Mouse (Mus musculus): ENCODE results near the gene Sh3rf1.

Gene Sh3rf1

GRCm38 (mm10) chr8:61223729-61224379 is at the start of gene Sh3rf1:
Sh3rf1 (plus strand) TSS chr8:61223872.
- DNase-seq (ENCODE audit: extremely low spot score, low read depth, low spot score), result no peak

DNA sequence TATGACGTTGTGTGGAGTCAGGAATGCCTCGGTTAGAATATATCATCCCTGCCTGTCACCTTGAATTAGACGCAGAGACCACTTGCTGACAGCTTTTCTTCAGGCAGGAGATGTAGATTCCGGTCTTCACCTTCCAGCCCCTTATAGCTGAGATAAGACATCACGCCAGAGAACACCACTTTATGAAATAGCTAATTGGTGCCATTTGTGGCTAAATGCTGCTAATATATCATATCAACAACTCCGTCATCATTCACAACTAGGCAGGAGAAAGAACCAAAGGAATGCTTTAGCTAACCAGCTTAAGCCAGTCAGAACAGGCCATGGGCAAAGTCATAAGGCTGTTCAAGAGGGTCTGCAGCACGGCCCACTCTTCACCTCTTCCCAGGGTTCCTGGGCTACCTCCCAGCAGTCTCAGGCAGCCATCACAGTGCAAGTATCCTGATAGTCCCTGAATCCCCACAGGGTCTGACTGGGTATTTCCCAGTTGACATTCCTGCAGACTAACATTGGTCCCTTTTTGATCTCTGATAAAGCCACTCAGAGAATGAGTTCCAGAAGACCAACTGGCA is 49.7 kb upstream of the Sh3rf1 start:
- DNase-seq (ENCODE audit: extremely low spot score, low read depth, low spot score), result no peak

DNA sequence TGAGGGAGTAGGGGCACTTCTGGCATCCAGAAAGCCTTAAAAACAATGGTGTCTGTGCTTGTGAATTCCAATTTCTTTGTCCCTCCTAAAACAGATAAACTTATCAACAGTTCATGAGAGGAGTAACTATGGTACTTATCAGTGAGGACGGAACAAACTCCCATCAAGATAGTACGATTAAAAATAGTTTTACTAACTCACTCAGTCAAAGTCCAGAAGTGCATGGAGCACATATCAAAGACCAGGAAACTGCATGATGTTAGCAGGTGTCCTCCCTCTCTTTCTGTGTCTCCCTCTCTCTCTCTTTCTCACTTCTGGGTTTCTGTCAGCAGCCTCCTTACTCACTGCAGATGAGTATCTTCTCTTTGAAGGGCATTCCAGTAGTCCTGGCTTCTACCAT is 47.8 kb upstream of the Sh3rf1 start:
- no peak for DNase-seq (ENCODE audit: extremely low spot score, low read depth, low spot score)

GRCm38 (mm10) chr8:61177680-61178593 is 45.7 kb upstream of the Sh3rf1 start:
- no peak for DNase-seq (ENCODE audit: extremely low spot score, low read depth, low spot score)

GRCm38 (mm10) chr8:61178594-61179140 is 45.0 kb upstream of the Sh3rf1 start:
- no peak for DNase-seq (ENCODE audit: extremely low spot score, low read depth, low spot score)

- no peak for DNase-seq (ENCODE audit: extremely low spot score, low read depth, low spot score)
These were observed 42.1 kb upstream of the Sh3rf1 start for GRCm38 (mm10) chr8:61181592-61181991.

DNA sequence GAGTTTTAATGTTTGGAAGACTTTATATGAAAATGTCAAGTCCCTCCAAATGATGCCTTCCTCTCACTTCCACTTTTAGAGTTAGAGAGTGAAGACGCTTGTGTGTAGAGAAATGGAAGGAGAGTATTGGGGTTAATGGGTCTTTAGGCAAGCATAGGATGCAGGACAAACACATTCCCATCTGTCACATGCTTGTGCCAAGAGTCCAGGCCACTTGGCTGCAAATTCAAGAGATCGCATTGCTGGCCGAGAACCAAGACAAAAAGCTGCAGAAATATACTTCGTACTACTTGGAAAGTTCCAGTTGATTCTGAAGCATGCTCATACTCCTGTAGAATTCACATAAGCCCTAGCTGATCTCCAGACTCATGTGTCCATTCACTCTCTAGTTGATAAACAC is 41.7 kb upstream of the Sh3rf1 start:
- DNase-seq (ENCODE audit: extremely low spot score, low read depth, low spot score), result no peak

GRCm38 (mm10) chr8:61185274-61186198 is 38.1 kb upstream of the Sh3rf1 start:
- DNase-seq (ENCODE audit: extremely low spot score, low read depth, low spot score), result no peak

DNA sequence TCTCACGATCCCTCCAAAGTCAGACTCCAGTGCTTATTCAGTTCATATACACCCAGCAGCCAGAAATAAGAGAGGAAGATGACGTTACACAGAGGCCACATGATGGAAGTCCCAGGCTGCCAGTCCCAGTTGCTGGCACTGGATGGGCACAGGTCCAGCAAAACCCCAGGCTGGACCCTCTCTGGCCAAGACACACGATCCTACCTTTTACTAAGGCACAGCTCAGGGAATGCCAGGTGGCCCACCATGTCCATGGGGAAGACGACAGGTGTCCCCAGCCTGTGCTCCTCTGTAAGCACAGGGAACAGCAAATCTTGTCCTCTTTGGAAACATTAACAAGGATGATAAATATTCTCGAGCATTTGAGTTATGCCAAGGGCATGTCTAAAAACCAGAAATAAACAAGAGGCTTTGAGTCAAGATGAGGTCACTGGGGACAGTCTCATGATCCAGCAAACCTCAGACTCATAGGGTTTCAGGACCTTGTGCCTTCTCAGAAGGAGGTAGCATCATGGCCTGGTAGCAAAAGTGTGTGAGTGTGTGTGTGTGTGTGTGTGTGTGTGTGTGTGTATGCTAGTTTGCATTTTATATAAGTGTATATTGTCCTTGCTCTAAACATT is 29.3 kb upstream of the Sh3rf1 start:
- DNase-seq (ENCODE audit: extremely low spot score, low read depth, low spot score), result no peak

DNA sequence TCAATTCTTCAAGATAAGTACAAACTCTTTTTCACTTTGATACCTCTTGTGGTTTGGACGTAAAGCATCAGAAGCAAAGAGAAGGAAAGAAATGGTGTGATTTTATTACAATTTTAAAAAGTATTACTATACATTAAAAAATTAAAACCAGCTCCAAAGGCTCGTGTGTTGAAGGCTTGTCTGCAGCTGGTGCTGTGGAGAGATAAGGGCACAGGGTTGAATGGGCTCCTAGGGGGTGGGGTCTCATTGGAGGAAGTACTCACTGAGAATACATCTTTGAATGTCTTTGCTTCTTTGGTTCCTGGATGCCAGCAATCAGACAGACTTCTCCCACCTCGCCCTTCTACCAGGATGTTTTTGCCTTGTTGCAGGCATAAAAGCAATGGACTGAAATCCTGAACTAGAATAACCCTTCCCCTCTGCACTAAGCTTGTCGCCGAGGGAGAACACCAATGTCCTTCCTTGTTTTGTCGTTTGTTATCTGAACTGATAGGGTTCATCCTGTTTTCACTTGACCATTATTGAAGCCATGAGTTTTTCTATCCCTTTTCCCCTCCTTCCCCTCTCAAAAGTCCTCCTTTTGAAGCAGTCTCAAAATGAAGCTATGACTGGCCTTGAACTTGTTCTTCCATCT is 23.3 kb upstream of the Sh3rf1 start:
- DNase-seq (ENCODE audit: extremely low spot score, low read depth, low spot score), result no peak

GRCm38 (mm10) chr8:61203035-61203826 is 20.4 kb upstream of the Sh3rf1 start:
- DNase-seq (ENCODE audit: extremely low spot score, low read depth, low spot score), result no peak

DNA sequence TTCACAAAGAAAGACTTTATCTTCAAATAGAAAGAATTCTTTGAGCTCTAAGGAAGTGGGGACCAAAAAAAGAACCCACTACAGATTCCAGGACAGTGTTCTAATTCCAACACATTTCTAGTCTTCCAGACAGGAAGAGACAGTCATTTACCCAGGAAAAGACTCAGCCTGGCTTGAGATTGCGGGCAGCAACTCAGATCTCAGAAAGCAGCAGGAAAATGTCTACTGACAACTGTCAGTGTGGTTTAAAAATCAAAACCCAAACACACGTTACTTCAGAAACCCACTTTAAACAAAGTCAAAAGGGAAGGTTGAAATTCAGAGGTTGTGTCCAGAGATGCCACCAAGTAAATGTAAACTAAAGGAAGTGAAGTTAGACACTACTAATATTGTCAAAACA is 16.8 kb upstream of the Sh3rf1 start:
- DNase-seq (ENCODE audit: extremely low spot score, low read depth, low spot score), result no peak

GRCm38 (mm10) chr8:61207636-61208035 is 16.0 kb upstream of the Sh3rf1 start:
- DNase-seq (ENCODE audit: extremely low spot score, low read depth, low spot score), result no peak

GRCm38 (mm10) chr8:61208719-61209118 is 15.0 kb upstream of the Sh3rf1 start:
- DNase-seq (ENCODE audit: extremely low spot score, low read depth, low spot score), result no peak

DNA sequence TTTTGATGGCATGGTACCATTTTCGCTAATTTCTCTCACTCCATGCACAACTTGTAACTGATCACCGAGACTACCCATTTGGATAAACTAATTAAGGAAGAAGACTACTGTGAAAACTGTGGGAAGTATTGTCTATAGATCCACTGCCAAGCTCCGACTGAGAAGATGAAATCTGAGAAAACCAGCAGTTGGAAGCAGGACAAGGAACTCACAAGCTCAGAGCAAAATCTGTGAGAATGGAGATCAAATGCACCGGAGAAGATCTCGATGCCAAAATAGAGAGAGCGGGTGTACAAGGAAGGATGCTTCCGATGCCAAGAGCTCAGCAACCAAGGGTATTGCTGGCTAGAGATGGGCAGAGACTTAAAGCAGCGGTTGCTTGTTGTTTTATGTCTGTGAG is 12.8 kb upstream of the Sh3rf1 start:
- DNase-seq (ENCODE audit: extremely low spot score, low read depth, low spot score), result no peak

DNA sequence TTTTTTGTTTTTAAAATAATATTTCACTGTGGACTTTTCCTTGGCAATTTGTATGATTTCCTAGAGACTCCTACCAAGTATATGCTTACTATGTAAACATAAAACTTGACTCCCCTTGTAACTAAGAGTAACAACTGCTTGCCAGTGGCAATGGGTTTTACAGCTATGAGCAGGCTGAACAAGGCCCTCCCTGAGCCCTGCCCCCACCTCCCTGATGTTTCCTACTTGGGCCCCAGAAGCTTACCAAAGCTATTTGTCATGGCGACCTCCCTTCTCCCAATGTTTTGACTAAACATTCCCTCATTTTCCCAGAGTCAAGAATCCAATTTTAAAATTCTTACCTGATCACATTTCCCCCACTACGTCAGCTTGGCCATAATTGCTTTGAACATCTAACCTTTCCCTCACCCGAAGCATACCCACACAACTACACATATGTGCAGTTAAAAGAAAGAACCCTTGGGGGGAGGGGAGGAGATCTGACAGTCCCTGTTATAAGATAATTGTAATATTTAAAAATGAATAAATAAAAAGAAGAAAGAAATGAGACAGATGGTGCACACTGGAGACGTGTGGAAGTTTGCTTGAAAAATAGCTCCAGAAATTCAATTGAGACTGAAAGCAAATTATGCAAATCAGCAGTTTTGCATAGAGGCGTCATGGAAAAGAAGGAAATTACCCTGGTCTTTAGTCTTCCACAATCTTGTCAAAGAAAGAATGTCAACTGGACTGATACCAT is 8.4 kb upstream of the Sh3rf1 start:
- no peak for DNase-seq (ENCODE audit: extremely low spot score, low read depth, low spot score)

- DNase-seq (ENCODE audit: extremely low spot score, low read depth, low spot score), result no peak
These were observed 6.7 kb upstream of the Sh3rf1 start for GRCm38 (mm10) chr8:61217017-61217416.

DNA sequence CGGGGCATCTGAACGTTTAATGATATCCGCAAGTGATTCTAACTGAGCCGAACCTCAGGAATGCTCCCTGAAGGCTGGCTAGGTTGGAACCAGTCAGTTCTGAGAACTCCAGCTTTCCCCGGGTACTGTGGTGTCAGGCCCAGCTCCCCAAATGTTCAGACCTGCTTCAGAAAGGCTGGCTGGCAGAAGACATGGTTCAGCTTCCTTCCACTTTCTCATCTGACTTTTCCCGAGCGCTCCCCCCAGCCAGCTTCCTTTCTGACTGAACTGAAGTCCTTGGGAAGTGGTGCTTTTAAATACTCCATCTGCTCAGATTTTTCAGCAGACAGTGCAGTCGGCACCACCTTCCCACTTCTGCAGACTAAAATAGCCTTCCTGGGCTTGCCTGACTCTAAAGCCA is 6.2 kb upstream of the Sh3rf1 start:
- DNase-seq (ENCODE audit: extremely low spot score, low read depth, low spot score), result no peak

All from hindlimb bud, embryonic 11.5 days (tissue).